Mouse (Mus musculus) stomach, embryonic 16.5 days (tissue): ENCODE results near the gene Hap1. TPM values are rescaled to one million over a fixed set of nuclear protein-coding genes. Genes with fewer than 3 reads are reported as not detected.

ENCODE experiments used
- ATAC-seq: fragments of 200-750 bp; cut with Nextera tagmentation; 2 replicates; pipeline ENCODE4 v1.8.0; 2017; ENCODE audit warnings: moderate number of reproducible peaks, moderate TSS enrichment; ENCODE audit not compliant: insufficient read depth, low FRiP score
- H3K27ac ChIP-seq: fragments of 300-500 bp; sonication (generic); 2 replicates; pipeline ENCODE4 v1.5.1; 2014; ENCODE audit warnings: low read length
- H3K27me3 ChIP-seq: fragments of 300-500 bp; sonication (generic); 2 replicates; pipeline ENCODE4 v1.6.1; 2014; ENCODE audit warnings: low read length, control low read depth, mixed read lengths; ENCODE audit not compliant: control insufficient read depth, insufficient read depth
- H3K36me3 ChIP-seq: fragments of 300-500 bp; sonication (generic); 2 replicates; pipeline ENCODE4 v1.6.1; 2014; ENCODE audit warnings: low read length; ENCODE audit not compliant: control insufficient read depth, insufficient read depth
- H3K4me1 ChIP-seq: fragments of 300-500 bp; sonication (generic); 2 replicates; pipeline ENCODE4 v1.6.1; 2014; ENCODE audit warnings: low read length, control low read depth, mixed read lengths; ENCODE audit not compliant: control insufficient read depth, insufficient read depth
- H3K4me2 ChIP-seq: fragments of 300-500 bp; sonication (generic); 2 replicates; pipeline ENCODE4 v1.6.1; 2014; ENCODE audit warnings: low read depth, low read length, mixed read lengths
- H3K4me3 ChIP-seq: fragments of 300-500 bp; sonication (generic); replicated peaks from 2 replicates; pipeline ENCODE4 v1.5.1; 2014; ENCODE audit warnings: mild to moderate bottlenecking, low read length
- H3K9ac ChIP-seq: fragments of 300-500 bp; sonication (generic); 2 replicates; pipeline ENCODE4 v1.6.1; 2014; ENCODE audit warnings: low read length
- H3K9me3 ChIP-seq: fragments of 300-500 bp; sonication (generic); replicated peaks from 2 replicates; pipeline ENCODE4 v1.6.1; 2016; ENCODE audit warnings: low read length, control low read depth; ENCODE audit not compliant: control insufficient read depth
- WGBS: fragments of 180-500 bp; shearing (Covaris S2); extraction: QIAGEN DNeasy Blood & Tissue Kit; methylation state at CpG from one replicate; pipeline ENCODE4 v1.1.7; 2014; 5-methylcytosine and 5-hydroxymethylcytosine counted together
- polyA plus RNA-seq: library from polyadenylated mRNA; unstranded; fragments of >200 nt; fragmentation: Nextera tagmentation; extraction: Ambion mirVana; gene quantifications from 2 replicates; pipeline ENCODE4 v1.2.1, GENCODE M21; 2015

The Hap1 gene
- polyA plus RNA-seq, 1 experiment from 2014 or later: 13.5 TPM

- no peak for ATAC-seq
- WGBS: 6% methylated on average over 5 of the region's 5 CpGs
These were observed 55.6 kb downstream of the Hap1 start for GRCm38 (mm10) chr11:100300293-100300692.

GRCm38 (mm10) chr11:100298274-100299036 lies 57.5 kb downstream of the Hap1 start:
- no peak overlapping the region for H3K27ac ChIP-seq
- H3K4me2 ChIP-seq: peak overlapping the region; percentile 40
- no peaks in the 10 kb centered on the region for H3K9me3 ChIP-seq
- H3K27me3 ChIP-seq: no peaks in the 10 kb centered on the region
- H3K4me1 ChIP-seq: no peaks in the 10 kb centered on the region
- H3K4me3 ChIP-seq: no peak overlapping the region
- no peak for ATAC-seq
- WGBS: 17% methylated on average over 18 of the region's 18 CpGs
- H3K9ac ChIP-seq: no peak overlapping the region
- no peaks in the 10 kb centered on the region for H3K36me3 ChIP-seq

More at GRCm38 (mm10) chr11:100300293-100300692, 55.6 kb downstream of the Hap1 start:
- Histone ChIP-seq H3K27me3 (no peaks in the 10 kb centered on the region), H3K9me3 (no peaks in the 10 kb centered on the region), H3K4me3 (no peak overlapping the region), H3K9ac (no peak overlapping the region), H3K36me3 (no peaks in the 10 kb centered on the region), H3K4me2 (no peak overlapping the region), H3K4me1 (no peaks in the 10 kb centered on the region), H3K27ac (no peak overlapping the region)

GRCm38 (mm10) chr11:100297801-100298200 lies 58.1 kb downstream of the Hap1 start:
- 23% methylated on average over 5 of the region's 5 CpGs for WGBS

More at GRCm38 (mm10) chr11:100297801-100298200, 58.1 kb downstream of the Hap1 start:
- no peaks in the 10 kb centered on the region for H3K36me3 ChIP-seq
- H3K4me3 ChIP-seq: no peak overlapping the region
- no peaks in the 10 kb centered on the region for H3K9me3 ChIP-seq
- no peak overlapping the region for H3K27ac ChIP-seq
- no peak overlapping the region for H3K9ac ChIP-seq
- H3K4me1 ChIP-seq: no peaks in the 10 kb centered on the region
- no peaks in the 10 kb centered on the region for H3K27me3 ChIP-seq
- no peak for ATAC-seq
- peak overlapping the region; percentile 40 for H3K4me2 ChIP-seq

Other genes with a start within 250 kb of the Hap1 start
- 1,856 and 2,859 TPM in 2 replicates for gene Krt13, start 234.6 kb downstream of the Hap1 start, polyA plus RNA-seq
- 1,477 and 1,759 TPM in 2 replicates for gene Krt15, start 220.2 kb downstream of the Hap1 start, polyA plus RNA-seq
- gene Krt19, start 207.5 kb downstream of the Hap1 start, polyA plus RNA-seq: 1,141 and 1,514 TPM in 2 replicates
- gene Krt9, start 162.9 kb downstream of the Hap1 start, polyA plus RNA-seq: not detected in 2 replicates
- gene Krt14, start 148.6 kb downstream of the Hap1 start, polyA plus RNA-seq: 46.4 and 67.1 TPM in 2 replicates
- 1.6 and 2.2 TPM in 2 replicates for gene Krt16, start 107.2 kb downstream of the Hap1 start, polyA plus RNA-seq
- gene Krt17, start 95.1 kb downstream of the Hap1 start, polyA plus RNA-seq: 34.0 and 45.6 TPM in 2 replicates
- gene Krt42, start 86.3 kb downstream of the Hap1 start, polyA plus RNA-seq: not detected in 2 replicates
- gene Eif1, start 36.2 kb downstream of the Hap1 start, polyA plus RNA-seq: 1,614 and 1,638 TPM in 2 replicates
- 10.8 and 13.3 TPM in 2 replicates for gene Gast, start 21.7 kb downstream of the Hap1 start, polyA plus RNA-seq
- gene Jup, start 41.6 kb upstream of the Hap1 start, polyA plus RNA-seq: 247 and 328 TPM in 2 replicates
- gene P3h4, start 58.7 kb upstream of the Hap1 start, polyA plus RNA-seq: 56.7 and 62.1 TPM in 2 replicates
- 114 and 119 TPM in 2 replicates for gene Fkbp10, start 59.6 kb upstream of the Hap1 start, polyA plus RNA-seq
- 99.1 and 109 TPM in 2 replicates for gene Nt5c3b, start 85.7 kb upstream of the Hap1 start, polyA plus RNA-seq
- gene Klhl10, start 85.8 kb upstream of the Hap1 start, polyA plus RNA-seq: 0.29 and 0.30 TPM in 2 replicates
- 7.4 and 7.5 TPM in 2 replicates for gene Klhl11, start 116.6 kb upstream of the Hap1 start, polyA plus RNA-seq
- gene Acly, start 171.9 kb upstream of the Hap1 start, polyA plus RNA-seq: 178 and 192 TPM in 2 replicates
- 0.40 and 0.60 TPM in 2 replicates for gene Ttc25, start 189.5 kb upstream of the Hap1 start, polyA plus RNA-seq
- gene Cnp, start 218.8 kb upstream of the Hap1 start, polyA plus RNA-seq: 38.9 and 40.6 TPM in 2 replicates